Mouse (Mus musculus) lung, postnatal 0 days (tissue): ENCODE data around the gene Cela3a. TPM values are rescaled to one million over a fixed set of nuclear protein-coding genes. Genes with fewer than 3 reads are reported as not detected.

Experiments used
- ATAC-seq: fragments of 200-750 bp; cut with Nextera tagmentation; 2 replicates; pipeline ENCODE4 v1.8.0; 2017; ENCODE audit warnings: moderate library complexity
- DNase-seq: peaks from one replicate; pipeline ENCODE4 v3.0.0-alpha.2; 2016; ENCODE audit warnings: low spot score
- H3K27ac ChIP-seq: fragments of 300-500 bp; sonication (generic); 2 replicates; pipeline ENCODE4 v1.5.1; 2014; ENCODE audit warnings: antibody characterized with exemption, mild to moderate bottlenecking, low read length, mixed read lengths
- H3K27me3 ChIP-seq: fragments of 300-500 bp; sonication (generic); replicated peaks from 2 replicates; pipeline ENCODE4 v1.6.1; 2014; ENCODE audit warnings: low read length, mixed read lengths; ENCODE audit not compliant: insufficient read depth
- H3K36me3 ChIP-seq: fragments of 300-500 bp; sonication (generic); 2 replicates; pipeline ENCODE4 v1.6.1; 2014; ENCODE audit warnings: low read length, mixed read lengths; ENCODE audit not compliant: insufficient read depth
- H3K4me1 ChIP-seq: fragments of 300-500 bp; sonication (generic); 2 replicates; pipeline ENCODE4 v1.6.1; 2014; ENCODE audit warnings: antibody characterized with exemption, low read depth, low read length, mixed read lengths; ENCODE audit not compliant: insufficient read depth
- H3K4me2 ChIP-seq: fragments of 300-500 bp; sonication (generic); replicated peaks from 2 replicates; pipeline ENCODE4 v1.6.1; 2014; ENCODE audit warnings: low read depth, mild to moderate bottlenecking, low read length, moderate library complexity, mixed read lengths
- H3K4me3 ChIP-seq: fragments of 300-500 bp; sonication (generic); 2 replicates; pipeline ENCODE4 v1.5.1; 2014; ENCODE audit warnings: low read depth, low read length
- H3K9ac ChIP-seq: fragments of 300-500 bp; sonication (generic); replicated peaks from 2 replicates; pipeline ENCODE4 v1.6.1; 2014; ENCODE audit warnings: low read depth, mild to moderate bottlenecking
- H3K9me3 ChIP-seq: fragments of 300-500 bp; sonication (generic); 2 replicates; pipeline ENCODE4 v1.6.1; 2016; ENCODE audit warnings: low read length, mixed read lengths
- CTCF ChIP-seq: IDR thresholded peaks from 2 replicates; pipeline ENCODE4 v1.5.1; 2016; ENCODE audit warnings: antibody characterized with exemption, mild to moderate bottlenecking
- EP300 ChIP-seq: IDR thresholded peaks from 2 replicates; pipeline ENCODE4 v1.6.1; 2016; ENCODE audit warnings: antibody characterized with exemption, mild to moderate bottlenecking, control low read depth
- WGBS: fragments of 180-500 bp; shearing (Covaris S2); extraction: QIAGEN DNeasy Blood & Tissue Kit; methylation state at CpG from one replicate; pipeline ENCODE4 v1.1.7; 2014; 5-methylcytosine and 5-hydroxymethylcytosine counted together
- polyA plus RNA-seq: library from polyadenylated mRNA; unstranded; fragments of >200 nt; fragmentation: Nextera tagmentation; extraction: Ambion mirVana; gene quantifications from 2 replicates; pipeline ENCODE4 v1.2.1, GENCODE M21; 2015

Cela3a gene
- polyA plus RNA-seq, 1 experiment from 2014 or later = not detected

GRCm38 (mm10) chr4:137357517-137358254 is 51.9 kb downstream of the Cela3a start, which contains the start of gene Cdc42:
Gene Cdc42, minus strand, starts transcription at chr4:137357720.
- 0% methylated on average over 36 of the region's 44 CpGs for WGBS
- peak; percentile 98 for ATAC-seq
- peak within 1 kb of the TSS; percentile 56 for H3K4me2 ChIP-seq
- H3K27ac ChIP-seq = peak within 1 kb of the TSS; percentile 99
- no peaks in the 10 kb centered on the region for H3K27me3 ChIP-seq
- no peaks in the 10 kb centered on the region for H3K36me3 ChIP-seq
- peak within 1 kb of the TSS; percentile 100 for H3K9ac ChIP-seq
- peak within 1 kb of the TSS; percentile 99 for H3K4me3 ChIP-seq
- TF ChIP-seq CTCF = no peak
- TF ChIP-seq EP300 = no peak
- peak; percentile 99 for DNase-seq
- H3K9me3 ChIP-seq = no peaks in the 10 kb centered on the region
- H3K4me1 ChIP-seq = peaks cover 12% of the 10 kb centered on the region; the same call in 1 of the 2 replicates

GRCm38 (mm10) chr4:137356674-137357510 is 52.7 kb downstream of the Cela3a start:
- Histone ChIP-seq H3K4me3 (peak overlapping the region; percentile 99), H3K9ac (peak overlapping the region; percentile 100), H3K4me1 (peaks cover 16% of the 10 kb centered on the region; the same call in 1 of the 2 replicates), H3K27ac (peak overlapping the region; percentile 99), H3K9me3 (no peaks in the 10 kb centered on the region), H3K36me3 (no peaks in the 10 kb centered on the region), H3K27me3 (no peaks in the 10 kb centered on the region), H3K4me2 (peak overlapping the region; percentile 56)
- DNase-seq (peak; percentile 89), ATAC-seq (peak; percentile 77)
- WGBS = 6% methylated on average over 33 of the region's 90 CpGs
- TF ChIP-seq EP300 = 0 out of 2 replicates have a peak, but pooled peaks have one; percentile 35
- no peak for TF ChIP-seq CTCF

Other genes with a start within 250 kb of the Cela3a start
- 2.1 and 2.2 TPM in 2 replicates for gene Wnt4, start 132.3 kb downstream of the Cela3a start, polyA plus RNA-seq
- gene Cdc42, start 52.1 kb downstream of the Cela3a start, polyA plus RNA-seq = 545 and 582 TPM in 2 replicates
- gene Cela3b, start 20.7 kb upstream of the Cela3a start, polyA plus RNA-seq = not detected in 2 replicates
- not detected in 2 replicates for gene 1700013G24Rik, start 43.5 kb upstream of the Cela3a start, polyA plus RNA-seq
- 20.2 and 25.3 TPM in 2 replicates for gene Hspg2, start 59.0 kb upstream of the Cela3a start, polyA plus RNA-seq
- 0.54 TPM in 1 of 2 replicates, not detected in the other for gene Ldlrad2, start 164.8 kb upstream of the Cela3a start, polyA plus RNA-seq
- 30.9 and 35.9 TPM in 2 replicates for gene Usp48, start 184.0 kb upstream of the Cela3a start, polyA plus RNA-seq